Mouse (Mus musculus) MEL (cell line): ENCODE data around the gene Acod1.

Experiments
- CTCF ChIP-seq, 3 experiments: IDR thresholded peaks in 2 of 3; conservative IDR thresholded peaks in 1 of 3; 2 replicates each; pipeline ENCODE4 v1.5.1; 2011 to 2012; ENCODE audit warnings: low read length in 3 of 3, low read depth in 2 of 3, mild to moderate bottlenecking in 2 of 3, improper control_type of control experiment in 1 of 3, inconsistent platforms in 1 of 3, mixed read lengths in 1 of 3, moderate library complexity in 1 of 3; ENCODE audit not compliant: control insufficient read depth in 1 of 3, insufficient read depth in 1 of 3, poor library complexity in 1 of 3, severe bottlenecking in 1 of 3
- E2F4 ChIP-seq: IDR thresholded peaks from 2 replicates; pipeline ENCODE4 v1.6.1; 2011; ENCODE audit warnings: low read depth, low read length, improper control_type of control experiment, borderline replicate concordance
- HCFC1 ChIP-seq: IDR thresholded peaks from 2 replicates; pipeline ENCODE4 v1.6.1; 2012; ENCODE audit warnings: low read depth, mild to moderate bottlenecking, inconsistent platforms, low read length, improper control_type of control experiment, moderate library complexity
- POLR2AphosphoS2 ChIP-seq: IDR thresholded peaks from 2 replicates; pipeline ENCODE4 v1.6.1; 2011; ENCODE audit warnings: low read length, improper control_type of control experiment
- SMC3 ChIP-seq: IDR thresholded peaks from 2 replicates; pipeline ENCODE4 v1.6.1; 2011; ENCODE audit warnings: low read depth, low read length, improper control_type of control experiment
- TBP ChIP-seq: IDR thresholded peaks from 2 replicates; pipeline ENCODE4 v1.8.0; 2011; ENCODE audit warnings: low read depth, low read length, improper control_type of control experiment

GRCm38 (mm10) chr14:103011782-103012181 is 35.0 kb upstream of the Acod1 start:
- TF ChIP-seq POLR2AphosphoS2 (no peak), HCFC1 (no peak), E2F4 (no peak), TBP (no peak), CTCF (IDR thresholded peaks at IDR 0.05 in 2 of 3, conservative IDR thresholded peaks at IDR 0.05 in 1 of 3; ENCODE audit: control insufficient read depth in 1 of 3, insufficient read depth in 1 of 3, low read depth in 2 of 3, low read length in 3 of 3, poor library complexity in 1 of 3, severe bottlenecking in 1 of 3) (peak; percentile 71 to 81 (median 77)), SMC3 (peak; percentile 69)
